Mouse (Mus musculus): Measurements from ENCODE around the gene Snx3. TPM values are rescaled to one million over a fixed set of nuclear protein-coding genes. Genes with fewer than 3 reads are reported as not detected.

Gene Snx3
- polyA plus RNA-seq, 1 experiment from 2014 or later: 235 TPM

GRCm38 (mm10) chr10:42583902-42584435 lies 82.1 kb downstream of the Snx3 start:
- Histone ChIP-seq H3K36me3 (no peaks in the 10 kb centered on the region), H3K27ac (no peak overlapping the region), H3K9me3 (peaks cover 4% of the 10 kb centered on the region), H3K4me1 (replicated peaks) (peaks cover 53% of the 10 kb centered on the region), H3K4me3 (peak overlapping the region; percentile 39), H3K27me3 (ENCODE audit: insufficient read depth, poor library complexity, severe bottlenecking) (peaks cover 100% of the 10 kb centered on the region)
- no peak for DNase-seq (ENCODE audit: low spot score)
- WGBS: under 1% methylated on average over 32 of the region's 32 CpGs

DNA sequence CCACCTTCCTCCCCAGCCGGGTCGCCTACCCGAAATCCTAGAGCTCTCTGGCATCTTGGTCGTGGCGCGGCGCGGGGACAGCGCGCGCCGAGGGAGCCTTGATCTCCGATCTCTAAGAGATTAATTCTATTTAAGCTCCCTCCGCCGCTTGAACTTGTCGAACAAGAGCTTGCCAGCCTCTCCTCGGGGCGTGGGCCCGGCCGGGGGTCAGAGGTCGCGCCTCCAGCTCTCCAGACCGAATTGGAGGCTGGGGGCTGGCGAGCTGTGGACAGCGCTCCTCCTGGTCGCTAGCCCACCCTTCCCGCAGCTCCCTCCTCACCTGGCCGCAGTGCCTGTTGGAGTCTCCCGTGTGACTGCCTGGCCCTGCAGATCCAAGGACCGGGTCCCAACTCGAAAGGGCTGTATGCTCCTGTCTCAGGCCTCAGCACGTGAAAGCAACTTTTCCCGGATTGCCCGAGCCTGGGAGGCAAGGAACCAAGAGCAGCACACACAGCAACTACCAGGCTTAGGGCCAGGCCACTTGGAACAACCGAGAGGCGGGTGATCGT lies 82.7 kb downstream of the Snx3 start:
- peaks cover 48% of the 10 kb centered on the region for H3K4me1 ChIP-seq (replicated peaks)
- peak; percentile 63 for DNase-seq (ENCODE audit: low spot score)

More for the DNA sequence above, 82.7 kb downstream of the Snx3 start:
- Histone ChIP-seq H3K4me3 (peak overlapping the region; percentile 39), H3K27ac (no peak overlapping the region), H3K9me3 (peaks cover 4% of the 10 kb centered on the region), H3K36me3 (no peaks in the 10 kb centered on the region), H3K27me3 (ENCODE audit: insufficient read depth, poor library complexity, severe bottlenecking) (peaks cover 100% of the 10 kb centered on the region)
- under 1% methylated on average over 37 of the region's 37 CpGs for WGBS

Other genes starting within 250 kb of the Snx3 start
- 2.5 and 3.0 TPM in 2 replicates for gene Foxo3, start 225.3 kb upstream of the Snx3 start, polyA plus RNA-seq (2016; fragmentation: Nextera tagmentation; extraction: Ambion mirVana)
- gene Afg1l, start 23.5 kb upstream of the Snx3 start, polyA plus RNA-seq (2016; fragmentation: Nextera tagmentation; extraction: Ambion mirVana): 4.6 and 4.8 TPM in 2 replicates
- 1.2 and 3.0 TPM in 2 replicates for gene Nr2e1, start 81.6 kb downstream of the Snx3 start, polyA plus RNA-seq (2016; fragmentation: Nextera tagmentation; extraction: Ambion mirVana)
- gene Ostm1, start 81.8 kb downstream of the Snx3 start, polyA plus RNA-seq (2016; fragmentation: Nextera tagmentation; extraction: Ambion mirVana): 15.3 and 16.1 TPM in 2 replicates